Mouse (Mus musculus): Measurements from ENCODE around the gene Slc5a1. TPM values are rescaled to one million over a fixed set of nuclear protein-coding genes. Genes with fewer than 3 reads are reported as not detected.

Gene Slc5a1
- polyA plus RNA-seq (2014; fragmentation: Nextera tagmentation; extraction: Ambion mirVana): not detected in 2 replicates

GRCm38 (mm10) chr5:33104025-33104481, at the start of gene Slc5a1:
Gene Slc5a1, plus strand, starts transcription at chr5:33104219.
- no peak within 1 kb of the TSS for H3K9ac ChIP-seq (ENCODE audit: low read depth, low read length)
- H3K9me3 ChIP-seq (ENCODE audit: control insufficient read depth, low read length): no peaks in the 10 kb centered on the region
- no peak within 1 kb of the TSS for H3K4me3 ChIP-seq (ENCODE audit: low read depth, low read length)
- no peak within 1 kb of the TSS for H3K27ac ChIP-seq (ENCODE audit: low read depth, low read length)
- WGBS: 19% methylated on average over 25 of the region's 25 CpGs
- H3K4me2 ChIP-seq (replicated peaks; ENCODE audit: low read depth, low read length): peak within 1 kb of the TSS; percentile 25
- ATAC-seq (ENCODE audit: low FRiP score): no peak
- DNase-seq (ENCODE audit: low spot score): peak; percentile 3
- H3K4me1 ChIP-seq (replicated peaks; ENCODE audit: control insufficient read depth, insufficient read depth, low read length): no peaks in the 10 kb centered on the region
- peaks cover 12% of the 10 kb centered on the region for H3K27me3 ChIP-seq (ENCODE audit: control insufficient read depth, insufficient read depth, low read length)
- H3K36me3 ChIP-seq (ENCODE audit: control insufficient read depth, insufficient read depth, low read length): no peaks in the 10 kb centered on the region

- 90% methylated on average over 10 of the region's 10 CpGs for WGBS
- no peaks in the 10 kb centered on the region for H3K4me1 ChIP-seq (replicated peaks; ENCODE audit: control insufficient read depth, insufficient read depth, low read length)
- DNase-seq (ENCODE audit: low spot score) (no peak), ATAC-seq (ENCODE audit: low FRiP score) (no peak)
- H3K27ac ChIP-seq (ENCODE audit: low read depth, low read length): no peak overlapping the region
- H3K4me2 ChIP-seq (replicated peaks; ENCODE audit: low read depth, low read length): no peak overlapping the region
- H3K36me3 ChIP-seq (ENCODE audit: control insufficient read depth, insufficient read depth, low read length): no peaks in the 10 kb centered on the region
- no peaks in the 10 kb centered on the region for H3K27me3 ChIP-seq (ENCODE audit: control insufficient read depth, insufficient read depth, low read length)
- no peak overlapping the region for H3K9ac ChIP-seq (ENCODE audit: low read depth, low read length)
- no peaks in the 10 kb centered on the region for H3K9me3 ChIP-seq (ENCODE audit: control insufficient read depth, low read length)
- H3K4me3 ChIP-seq (ENCODE audit: low read depth, low read length): no peak overlapping the region
Observed at GRCm38 (mm10) chr5:33056126-33056765, 47.8 kb upstream of the Slc5a1 start.

- Histone ChIP-seq H3K9me3 (ENCODE audit: control insufficient read depth, low read length) (no peaks in the 10 kb centered on the region), H3K4me2 (replicated peaks; ENCODE audit: low read depth, low read length) (no peak overlapping the region), H3K27me3 (ENCODE audit: control insufficient read depth, insufficient read depth, low read length) (no peaks in the 10 kb centered on the region), H3K4me1 (replicated peaks; ENCODE audit: control insufficient read depth, insufficient read depth, low read length) (no peaks in the 10 kb centered on the region), H3K4me3 (ENCODE audit: low read depth, low read length) (no peak overlapping the region), H3K36me3 (ENCODE audit: control insufficient read depth, insufficient read depth, low read length) (no peaks in the 10 kb centered on the region), H3K27ac (ENCODE audit: low read depth, low read length) (no peak overlapping the region), H3K9ac (ENCODE audit: low read depth, low read length) (no peak overlapping the region)
- ATAC-seq (ENCODE audit: low FRiP score) (no peak), DNase-seq (ENCODE audit: low spot score) (no peak)
Observed at GRCm38 (mm10) chr5:33070071-33070470, 33.9 kb upstream of the Slc5a1 start.

GRCm38 (mm10) chr5:33076490-33077191, 27.4 kb upstream of the Slc5a1 start:
- no peaks in the 10 kb centered on the region for H3K9me3 ChIP-seq (ENCODE audit: control insufficient read depth, low read length)
- WGBS: 91% methylated on average over 6 of the region's 6 CpGs
- H3K27ac ChIP-seq (ENCODE audit: low read depth, low read length): no peak overlapping the region
- DNase-seq (ENCODE audit: low spot score) (no peak), ATAC-seq (ENCODE audit: low FRiP score) (no peak)
- no peak overlapping the region for H3K4me2 ChIP-seq (replicated peaks; ENCODE audit: low read depth, low read length)
- H3K27me3 ChIP-seq (ENCODE audit: control insufficient read depth, insufficient read depth, low read length): no peaks in the 10 kb centered on the region
- no peak overlapping the region for H3K9ac ChIP-seq (ENCODE audit: low read depth, low read length)
- no peaks in the 10 kb centered on the region for H3K4me1 ChIP-seq (replicated peaks; ENCODE audit: control insufficient read depth, insufficient read depth, low read length)
- H3K36me3 ChIP-seq (ENCODE audit: control insufficient read depth, insufficient read depth, low read length): no peaks in the 10 kb centered on the region
- no peak overlapping the region for H3K4me3 ChIP-seq (ENCODE audit: low read depth, low read length)

GRCm38 (mm10) chr5:33082896-33083295, 21.1 kb upstream of the Slc5a1 start:
- Histone ChIP-seq H3K9me3 (ENCODE audit: control insufficient read depth, low read length) (no peaks in the 10 kb centered on the region), H3K4me1 (replicated peaks; ENCODE audit: control insufficient read depth, insufficient read depth, low read length) (no peaks in the 10 kb centered on the region), H3K27ac (ENCODE audit: low read depth, low read length) (no peak overlapping the region), H3K36me3 (ENCODE audit: control insufficient read depth, insufficient read depth, low read length) (no peaks in the 10 kb centered on the region), H3K4me3 (ENCODE audit: low read depth, low read length) (no peak overlapping the region), H3K9ac (ENCODE audit: low read depth, low read length) (no peak overlapping the region), H3K27me3 (ENCODE audit: control insufficient read depth, insufficient read depth, low read length) (no peaks in the 10 kb centered on the region), H3K4me2 (replicated peaks; ENCODE audit: low read depth, low read length) (no peak overlapping the region)
- WGBS: 85% methylated on average over 1 of the region's 1 CpGs
- no peak for DNase-seq (ENCODE audit: low spot score)
- no peak for ATAC-seq (ENCODE audit: low FRiP score)

GRCm38 (mm10) chr5:33084599-33084998, 19.4 kb upstream of the Slc5a1 start:
- Histone ChIP-seq H3K4me1 (replicated peaks; ENCODE audit: control insufficient read depth, insufficient read depth, low read length) (no peaks in the 10 kb centered on the region), H3K4me3 (ENCODE audit: low read depth, low read length) (no peak overlapping the region), H3K36me3 (ENCODE audit: control insufficient read depth, insufficient read depth, low read length) (no peaks in the 10 kb centered on the region), H3K9ac (ENCODE audit: low read depth, low read length) (no peak overlapping the region), H3K4me2 (replicated peaks; ENCODE audit: low read depth, low read length) (no peak overlapping the region), H3K27me3 (ENCODE audit: control insufficient read depth, insufficient read depth, low read length) (no peaks in the 10 kb centered on the region), H3K9me3 (ENCODE audit: control insufficient read depth, low read length) (no peaks in the 10 kb centered on the region), H3K27ac (ENCODE audit: low read depth, low read length) (no peak overlapping the region)
- WGBS: 82% methylated on average over 5 of the region's 5 CpGs
- no peak for DNase-seq (ENCODE audit: low spot score)
- ATAC-seq (ENCODE audit: low FRiP score): no peak

- ATAC-seq (ENCODE audit: low FRiP score) (no peak), DNase-seq (ENCODE audit: low spot score) (no peak)
- Histone ChIP-seq H3K4me1 (replicated peaks; ENCODE audit: control insufficient read depth, insufficient read depth, low read length) (no peaks in the 10 kb centered on the region), H3K4me2 (replicated peaks; ENCODE audit: low read depth, low read length) (no peak overlapping the region), H3K27me3 (ENCODE audit: control insufficient read depth, insufficient read depth, low read length) (no peaks in the 10 kb centered on the region), H3K4me3 (ENCODE audit: low read depth, low read length) (no peak overlapping the region), H3K9me3 (ENCODE audit: control insufficient read depth, low read length) (no peaks in the 10 kb centered on the region), H3K9ac (ENCODE audit: low read depth, low read length) (no peak overlapping the region), H3K36me3 (ENCODE audit: control insufficient read depth, insufficient read depth, low read length) (no peaks in the 10 kb centered on the region), H3K27ac (ENCODE audit: low read depth, low read length) (no peak overlapping the region)
- 90% methylated on average over 6 of the region's 6 CpGs for whole genome bisulfite sequencing
Observed at GRCm38 (mm10) chr5:33091342-33091741, 12.7 kb upstream of the Slc5a1 start.

- DNase-seq (ENCODE audit: low spot score): no peak
- 89% methylated on average over 4 of the region's 4 CpGs for WGBS
- H3K9ac ChIP-seq (ENCODE audit: low read depth, low read length): no peak overlapping the region
- no peak for ATAC-seq (ENCODE audit: low FRiP score)
- H3K27me3 ChIP-seq (ENCODE audit: control insufficient read depth, insufficient read depth, low read length): no peaks in the 10 kb centered on the region
- no peaks in the 10 kb centered on the region for H3K9me3 ChIP-seq (ENCODE audit: control insufficient read depth, low read length)
- H3K4me2 ChIP-seq (replicated peaks; ENCODE audit: low read depth, low read length): no peak overlapping the region
- H3K4me1 ChIP-seq (replicated peaks; ENCODE audit: control insufficient read depth, insufficient read depth, low read length): no peaks in the 10 kb centered on the region
- no peak overlapping the region for H3K27ac ChIP-seq (ENCODE audit: low read depth, low read length)
- no peak overlapping the region for H3K4me3 ChIP-seq (ENCODE audit: low read depth, low read length)
- no peaks in the 10 kb centered on the region for H3K36me3 ChIP-seq (ENCODE audit: control insufficient read depth, insufficient read depth, low read length)
Observed at GRCm38 (mm10) chr5:33095315-33095714, 8.7 kb upstream of the Slc5a1 start.

All from hindbrain, embryonic 11.5 days (tissue).